Mouse (Mus musculus) CH12.LX (cell line): Measurements from ENCODE around the gene Vstm5. TPM values are rescaled to one million over a fixed set of nuclear protein-coding genes. Genes with fewer than 3 reads are reported as not detected.

Experiments used
- DNase-seq: peaks from one replicate; pipeline ENCODE4 v3.0.0-alpha.2; 2013; ENCODE audit errors: extremely low read depth
- H3K27ac ChIP-seq: 2 replicates; pipeline ENCODE4 v1.5.1; 2012; ENCODE audit warnings: low read depth, mild to moderate bottlenecking, control low read depth, moderate library complexity; ENCODE audit not compliant: insufficient read depth
- H3K27me3 ChIP-seq: replicated peaks from 2 replicates; pipeline ENCODE3; 2012; ENCODE audit warnings: inconsistent platforms
- H3K36me3 ChIP-seq, 2 experiments: replicated peaks in 1 of 2; 2 replicates each; pipeline versions ENCODE3 to v1.6.1; 2012; ENCODE audit warnings: inconsistent platforms in 1 of 2, low read length in 1 of 2, mild to moderate bottlenecking in 1 of 2, mixed read lengths in 1 of 2, moderate library complexity in 1 of 2; ENCODE audit not compliant: control insufficient read depth in 1 of 2, insufficient read depth in 1 of 2
- H3K4me1 ChIP-seq, 2 experiments: 2 replicates each; pipeline ENCODE4 v1.6.1; 2012; ENCODE audit warnings: inconsistent platforms in 1 of 2, moderate library complexity in 1 of 2; ENCODE audit not compliant: insufficient read depth in 2 of 2, control insufficient read depth in 1 of 2
- H3K4me2 ChIP-seq: 2 replicates; pipeline ENCODE4 v1.6.1; 2012; ENCODE audit warnings: low read depth, mild to moderate bottlenecking, control low read depth; ENCODE audit not compliant: poor library complexity, insufficient read depth, severe bottlenecking
- H3K4me3 ChIP-seq, 3 experiments: fragments of 150-350 bp in 1 of 3; sonication (generic) in 1 of 3; replicated peaks in 1 of 3; 2 replicates each; pipeline versions ENCODE3 to v1.5.1; 2011 to 2012; ENCODE audit warnings: low read depth in 2 of 3, low read length in 2 of 3, mild to moderate bottlenecking in 2 of 3, moderate library complexity in 2 of 3, control low read depth in 1 of 3, improper control_type of control experiment in 1 of 3, inconsistent platforms in 1 of 3, mixed read lengths in 1 of 3; ENCODE audit not compliant: poor library complexity in 1 of 3
- H3K79me2 ChIP-seq: replicated peaks from 2 replicates; pipeline ENCODE4 v1.6.1; 2012; ENCODE audit warnings: mild to moderate bottlenecking, moderate library complexity; ENCODE audit not compliant: control insufficient read depth, poor library complexity, insufficient read depth, severe bottlenecking; ENCODE audit errors: extremely low read depth
- H3K9ac ChIP-seq: 2 replicates; pipeline ENCODE4 v1.6.1; 2012; ENCODE audit warnings: low read depth, mild to moderate bottlenecking, control low read depth, moderate library complexity; ENCODE audit not compliant: insufficient read depth
- H3K9me3 ChIP-seq: replicated peaks from 2 replicates; pipeline ENCODE3; 2012; ENCODE audit warnings: low read length, inconsistent platforms, mixed read lengths
- BHLHE40 ChIP-seq: IDR thresholded peaks from 2 replicates; pipeline ENCODE4 v1.6.1; 2011; ENCODE audit warnings: mild to moderate bottlenecking, low read depth, low read length, improper control_type of control experiment
- CHD2 ChIP-seq: IDR thresholded peaks from 2 replicates; pipeline ENCODE4 v1.6.1; 2011; ENCODE audit warnings: low read length, improper control_type of control experiment
- CTCF ChIP-seq, 2 experiments: IDR thresholded peaks in 1 of 2; conservative IDR thresholded peaks in 1 of 2; 2 replicates each; pipeline ENCODE4 v1.5.1; 2011 to 2012; ENCODE audit warnings: low read depth in 2 of 2, low read length in 2 of 2, improper control_type of control experiment in 1 of 2, inconsistent platforms in 1 of 2, mild to moderate bottlenecking in 1 of 2, moderate library complexity in 1 of 2
- E2F4 ChIP-seq: IDR thresholded peaks from 2 replicates; pipeline ENCODE4 v1.6.1; 2011; ENCODE audit warnings: low read depth, low read length, improper control_type of control experiment; ENCODE audit not compliant: insufficient replicate concordance
- ELF1 ChIP-seq: IDR thresholded peaks from 2 replicates; pipeline ENCODE4 v1.6.1; 2014; ENCODE audit warnings: low read depth, mild to moderate bottlenecking, inconsistent platforms, low read length, improper control_type of control experiment
- GABPA ChIP-seq: IDR thresholded peaks from 2 replicates; pipeline ENCODE4 v1.6.1; 2012; ENCODE audit warnings: low read depth, low read length, improper control_type of control experiment, inconsistent platforms; ENCODE audit not compliant: insufficient replicate concordance
- HCFC1 ChIP-seq: IDR thresholded peaks from 2 replicates; pipeline ENCODE4 v1.6.1; 2012; ENCODE audit warnings: low read depth, mild to moderate bottlenecking, inconsistent platforms, low read length, improper control_type of control experiment
- IRF4 ChIP-seq: IDR thresholded peaks from 2 replicates; pipeline ENCODE4 v1.6.1; 2014; ENCODE audit warnings: low read depth, mild to moderate bottlenecking, inconsistent platforms, low read length, improper control_type of control experiment
- JUN ChIP-seq: IDR thresholded peaks from 2 replicates; pipeline ENCODE4 v1.6.1; 2011; ENCODE audit warnings: low read depth, mild to moderate bottlenecking, low read length, improper control_type of control experiment, moderate library complexity; ENCODE audit not compliant: insufficient read depth
- JUND ChIP-seq: conservative IDR thresholded peaks from 2 replicates; pipeline ENCODE4 v1.6.1; 2011; ENCODE audit warnings: low read depth, low read length, improper control_type of control experiment
- KAT2A ChIP-seq: IDR thresholded peaks from 2 replicates; pipeline ENCODE4 v1.6.1; 2012; ENCODE audit warnings: low read length, improper control_type of control experiment, inconsistent platforms; ENCODE audit not compliant: insufficient replicate concordance
- MAFK ChIP-seq: IDR thresholded peaks from 2 replicates; pipeline ENCODE4 v1.6.1; 2011; ENCODE audit warnings: low read length, improper control_type of control experiment; ENCODE audit not compliant: insufficient replicate concordance
- MAX ChIP-seq: IDR thresholded peaks from 2 replicates; pipeline ENCODE4 v1.6.1; 2011; ENCODE audit warnings: low read length, improper control_type of control experiment
- MAZ ChIP-seq: IDR thresholded peaks from 2 replicates; pipeline ENCODE4 v1.6.1; 2012; ENCODE audit warnings: low read depth, mild to moderate bottlenecking, inconsistent platforms, low read length, improper control_type of control experiment, moderate library complexity
- MXI1 ChIP-seq: IDR thresholded peaks from 2 replicates; pipeline ENCODE4 v1.6.1; 2011; ENCODE audit warnings: mild to moderate bottlenecking, low read depth, low read length, improper control_type of control experiment
- MYC ChIP-seq: IDR thresholded peaks from 2 replicates; pipeline ENCODE4 v1.6.1; 2011; ENCODE audit warnings: low read depth, mild to moderate bottlenecking, improper control_type of control experiment, low read length
- NELFE ChIP-seq: IDR thresholded peaks from 2 replicates; pipeline ENCODE4 v1.6.1; 2011; ENCODE audit warnings: low read depth, low read length, improper control_type of control experiment
- NRF1 ChIP-seq: IDR thresholded peaks from 2 replicates; pipeline ENCODE4 v1.6.1; 2014; ENCODE audit warnings: low read depth, mild to moderate bottlenecking, inconsistent platforms, low read length, improper control_type of control experiment, moderate library complexity
- PAX5 ChIP-seq: IDR thresholded peaks from 2 replicates; pipeline ENCODE4 v1.6.1; 2012; ENCODE audit warnings: low read length, inconsistent platforms, mixed read lengths
- POLR2A ChIP-seq: IDR thresholded peaks from 2 replicates; pipeline ENCODE4 v1.6.1; 2011; ENCODE audit warnings: low read depth, mild to moderate bottlenecking, improper control_type of control experiment, low read length
- RAD21 ChIP-seq: IDR thresholded peaks from 2 replicates; pipeline ENCODE4 v1.6.1; 2011; ENCODE audit warnings: low read depth, mild to moderate bottlenecking, low read length, improper control_type of control experiment, moderate library complexity
- RCOR1 ChIP-seq: conservative IDR thresholded peaks from 2 replicates; pipeline ENCODE4 v1.6.1; 2012; ENCODE audit warnings: low read depth, mild to moderate bottlenecking, inconsistent platforms, low read length, improper control_type of control experiment
- SIN3A ChIP-seq: IDR thresholded peaks from 2 replicates; pipeline ENCODE4 v1.6.1; 2012; ENCODE audit warnings: low read length, improper control_type of control experiment, inconsistent platforms
- SMC3 ChIP-seq: IDR thresholded peaks from 2 replicates; pipeline ENCODE4 v1.6.1; 2011; ENCODE audit warnings: low read depth, low read length, improper control_type of control experiment
- TBP ChIP-seq: conservative IDR thresholded peaks from 2 replicates; pipeline ENCODE4 v1.6.1; 2011; ENCODE audit warnings: low read depth, low read length, improper control_type of control experiment
- UBTF ChIP-seq: IDR thresholded peaks from 2 replicates; pipeline ENCODE4 v1.6.1; 2012; ENCODE audit warnings: low read depth, mild to moderate bottlenecking, inconsistent platforms, low read length, improper control_type of control experiment, moderate library complexity
- USF1 ChIP-seq: IDR thresholded peaks from 2 replicates; pipeline ENCODE4 v1.6.1; 2014; ENCODE audit warnings: low read depth, mild to moderate bottlenecking, inconsistent platforms, low read length, improper control_type of control experiment
- USF2 ChIP-seq: conservative IDR thresholded peaks from 2 replicates; pipeline ENCODE4 v1.6.1; 2011; ENCODE audit warnings: low read depth, low read length, improper control_type of control experiment
- ZC3H11A ChIP-seq: IDR thresholded peaks from 2 replicates; pipeline ENCODE4 v1.6.1; 2012; ENCODE audit warnings: low read depth, mild to moderate bottlenecking, inconsistent platforms, low read length, improper control_type of control experiment
- ZMIZ1 ChIP-seq: IDR thresholded peaks from 2 replicates; pipeline ENCODE4 v1.6.1; 2012; ENCODE audit warnings: low read depth, mild to moderate bottlenecking, inconsistent platforms, low read length, improper control_type of control experiment
- ZNF384 ChIP-seq: IDR thresholded peaks from 2 replicates; pipeline ENCODE4 v1.6.1; 2012; ENCODE audit warnings: low read depth, low read length, improper control_type of control experiment, inconsistent platforms
- dilution Hi-C: fragments of 300-500 bp; cut with MboI; formaldehyde crosslinking; loops from 2 replicates; pipeline ENCODE4 v1.14.3; 2020; ENCODE audit warnings: low sequenced_read_pairs; ENCODE audit not compliant: extremely low pct_unique_long_range_greater_than_20kb, extremely low pct_ligation_motif_present
- in situ Hi-C: fragments of 300-500 bp; cut with MboI; formaldehyde crosslinking; loops from 3 replicates; pipeline ENCODE4 v1.14.3; 2019; ENCODE audit warnings: low sequenced_read_pairs, low pct_ligation_motif_present, low pct_unique_long_range_greater_than_20kb, mixed read lengths
- polyA plus RNA-seq: library from polyadenylated mRNA; unstranded; fragments of >175 nt; gene quantifications from 2 replicates; pipeline ENCODE4 v1.2.1, GENCODE M21; 2012; ENCODE audit warnings: low read depth; ENCODE audit not compliant: insufficient read length
- total RNA-seq, 2 experiments: library from RNA; depleted of rRNA; stranded (reverse); fragments of 300-350 nt in 1 of 2; fragments of >200 nt in 1 of 2; gene quantifications; 2 replicates each; pipeline ENCODE4 v1.2.3; 2012 to 2014

The Vstm5 gene
- total and polyA plus RNA-seq, 3 experiments: not detected

DNA sequence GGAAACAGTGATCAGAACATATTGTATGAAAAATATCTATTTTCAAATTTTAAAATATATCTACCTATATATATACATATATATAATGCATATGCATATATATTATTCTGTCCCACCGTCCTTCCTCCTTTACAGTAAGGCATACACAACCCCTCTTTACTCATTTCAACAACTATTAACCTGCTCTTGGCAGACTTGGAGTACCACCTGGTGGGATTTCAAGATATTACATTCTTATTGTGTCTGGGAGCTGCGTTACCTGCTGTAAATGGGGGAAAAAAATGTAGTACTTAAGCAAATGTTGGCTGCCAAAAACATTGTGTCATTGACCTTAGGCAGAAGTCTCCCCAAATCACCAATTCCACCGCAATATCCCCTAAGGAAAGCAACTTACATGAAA, 27.0 kb upstream of the Vstm5 start:
- Histone ChIP-seq H3K79me2 (no peaks in the 10 kb centered on the region), H3K4me2 (no peak overlapping the region), H3K4me1 (no peaks in the 10 kb centered on the region), H3K27ac (no peak overlapping the region), H3K4me3 (no peak overlapping the region), H3K9ac (no peak overlapping the region), H3K9me3 (no peaks in the 10 kb centered on the region), H3K27me3 (no peaks in the 10 kb centered on the region), H3K36me3 (no peaks in the 10 kb centered on the region)
- TF ChIP-seq GABPA (no peak), UBTF (no peak), CHD2 (no peak), ZC3H11A (no peak), POLR2A (no peak), ZNF384 (no peak), USF1 (no peak), SMC3 (peak; percentile 42), MAFK (no peak), JUND (no peak), CTCF (conservative IDR thresholded peaks at IDR 0.05 in 1 of 2, IDR thresholded peaks at IDR 0.05 in 1 of 2; ENCODE audit: low read depth in 2 of 2, low read length in 2 of 2) (peak in 1 of 2 experiments; percentile 61; a peak in 2 of 4 replicates), E2F4 (no peak), KAT2A (no peak), TBP (no peak), SIN3A (no peak), BHLHE40 (no peak), HCFC1 (no peak), RAD21 (peak; percentile 64), PAX5 (no peak)
- dilution Hi-C loops (no loop called here), in situ Hi-C loops (no loop called here)
- peak; percentile 8 for DNase-seq

- no peaks in the 10 kb centered on the region for H3K27me3 ChIP-seq
- no peak for DNase-seq
- H3K4me3 ChIP-seq: no peak overlapping the region
- H3K9me3 ChIP-seq: no peaks in the 10 kb centered on the region
- H3K9ac ChIP-seq: no peak overlapping the region
- H3K27ac ChIP-seq: no peak overlapping the region
- H3K79me2 ChIP-seq: no peaks in the 10 kb centered on the region
- TF ChIP-seq ZMIZ1 (no peak), MAZ (no peak), MXI1 (no peak), USF2 (no peak), CHD2 (no peak), IRF4 (no peak), MAX (no peak), E2F4 (no peak), JUN (no peak), RAD21 (no peak), NRF1 (no peak), JUND (no peak), MYC (no peak), ELF1 (no peak), NELFE (no peak), RCOR1 (no peak), POLR2A (no peak), SIN3A (no peak)
- no peaks in the 10 kb centered on the region for H3K4me1 ChIP-seq
- H3K4me2 ChIP-seq: no peak overlapping the region
- in situ Hi-C loops: no loop called here
- dilution Hi-C loops: no loop called here
- H3K36me3 ChIP-seq: no peaks in the 10 kb centered on the region
Observed at GRCm38 (mm10) chr9:15213695-15214094, 25.1 kb upstream of the Vstm5 start.
